Comparison of ENCODE assay signal across 9 mouse cellular contexts in genomic region chr15:78868826-78869233, GRCm38 (mm10). TPM values are rescaled to one million over a fixed set of nuclear protein-coding genes. Genes with fewer than 3 reads are reported as not detected.
DNase-seq lines count a peak whose midpoint lies in the region; ATAC-seq and TF ChIP-seq lines count a peak whose summit lies in the region.
"Had no signal": no experiment of that assay in that cellular context is flagged by ENCODE, and none has a peak within 500 bp of the region (broad histone marks: within the 10 kb centered on the region; RNA-seq: fewer than 3 reads in every experiment).

No protein-coding gene starts in this region.

- H3K9me3 ChIP-seq in forebrain, postnatal 0 days (ENCODE audit: low read length) = no peaks in the 10 kb centered on the region
- H3K9me3 ChIP-seq in liver, embryonic 13.5 days (replicated peaks) = no peaks in the 10 kb centered on the region

- H3K4me3 ChIP-seq in forebrain, postnatal 0 days (ENCODE audit: low read depth, low read length) = no peak overlapping the region
- no peak overlapping the region for H3K4me3 ChIP-seq in liver, embryonic 13.5 days (replicated peaks)

- TF ChIP-seq CTCF in forebrain, postnatal 0 days (IDR thresholded peaks at IDR 0.05; ENCODE audit: low read depth) = no peak

- no peaks in the 10 kb centered on the region for H3K36me3 ChIP-seq in forebrain, postnatal 0 days (ENCODE audit: insufficient read depth)
- no peaks in the 10 kb centered on the region for H3K36me3 ChIP-seq in liver, embryonic 13.5 days

- peak overlapping the region; percentile 37; the same call in 1 of the 2 replicates for H3K27ac ChIP-seq in forebrain, postnatal 0 days (ENCODE audit: low read depth, low read length)
- peak overlapping the region; percentile 29; the same call in 1 of the 2 replicates for H3K27ac ChIP-seq in liver, embryonic 13.5 days

- no peaks in the 10 kb centered on the region for H3K27me3 ChIP-seq in forebrain, postnatal 0 days (ENCODE audit: insufficient read depth, low read length)
- 0 out of 2 replicates have a peak, but pooled peaks cover 1% of the 10 kb centered on the region for H3K27me3 ChIP-seq in liver, embryonic 13.5 days

- no peak overlapping the region for H3K4me2 ChIP-seq in forebrain, postnatal 0 days (ENCODE audit: low read depth)
- H3K4me2 ChIP-seq in liver, embryonic 13.5 days = no peak overlapping the region

- 27% methylated on average over 7 of the region's 7 CpGs for whole genome bisulfite sequencing in forebrain, postnatal 0 days
- 82% methylated on average over 7 of the region's 7 CpGs for WGBS in liver, embryonic 13.5 days (ENCODE audit: insufficient replicate concordance)

- DNase-seq in embryo, embryonic 10 days (ENCODE audit: low spot score) = peak; percentile 37
- DNase-seq in embryo, embryonic 9.5 days (ENCODE audit: extremely low spot score) = no peak
- DNase-seq in 3134 (ENCODE audit: extremely low read depth, insufficient read length, low spot score) = peak; percentile 74
- no peak for DNase-seq in forebrain, postnatal 0 days
- no peak for DNase-seq in liver, embryonic 13.5 days
- no peak for DNase-seq in urinary bladder, postnatal 14 days (ENCODE audit: low spot score)
- no peak for DNase-seq in left cerebral cortex, adult 8-10 months (ENCODE audit: low spot score in 2 of 2)
- DNase-seq: adrenal gland, postnatal 25 days had no signal

- peak; percentile 67 for ATAC-seq in forebrain, postnatal 0 days
- ATAC-seq in liver, embryonic 13.5 days (ENCODE audit: low read depth) = no peak
- no peak for ATAC-seq in inflammation-experienced regulatory T-cells, adult 6 months

- no peak overlapping the region for H3K9ac ChIP-seq in forebrain, postnatal 0 days
- H3K9ac ChIP-seq in liver, embryonic 13.5 days = no peak overlapping the region

- no peaks in the 10 kb centered on the region for H3K4me1 ChIP-seq in forebrain, postnatal 0 days (ENCODE audit: insufficient read depth)
- H3K4me1 ChIP-seq in liver, embryonic 13.5 days (replicated peaks) = 0 out of 2 replicates have a peak, but pooled peaks cover 10% of the 10 kb centered on the region

RNA-seq across cellular contexts. Expression of gene Gga1, which starts 8.2 kb away (rescaled TPM):
- total RNA-seq in forebrain, postnatal 0 days (2014; rRNA removed) = 37.0 and 42.9 TPM in 2 replicates
- 54.8 and 55.7 TPM in 2 replicates for polyA plus RNA-seq in forebrain, postnatal 0 days (2015; fragmentation: Nextera tagmentation; extraction: Ambion mirVana)
- polyA plus RNA-seq in liver, embryonic 13.5 days (2015; fragmentation: Nextera tagmentation; extraction: Ambion mirVana) = 20.7 and 23.7 TPM in 2 replicates
- 10 to 100 TPM; 11.9 to 22.5 (median 16.1) TPM for polyA plus RNA-seq in inflammation-experienced regulatory T-cells, adult 6 months (2017; shearing (Covaris generic))
- 10 to 100 TPM; 53.5 to 64.7 (median 57.6) TPM for total RNA-seq in left cerebral cortex, adult 8-10 months (2022)

RNA-seq across cellular contexts. Expression of gene Lgals2, which starts 13.5 kb away (rescaled TPM):
- total RNA-seq in forebrain, postnatal 0 days (2014; rRNA removed) = not detected in 2 replicates
- 0.52 TPM in 1 of 2 replicates, not detected in the other for polyA plus RNA-seq in forebrain, postnatal 0 days (2015; fragmentation: Nextera tagmentation; extraction: Ambion mirVana)
- polyA plus RNA-seq in liver, embryonic 13.5 days (2015; fragmentation: Nextera tagmentation; extraction: Ambion mirVana) = 10.0 and 13.7 TPM in 2 replicates
- polyA plus RNA-seq in inflammation-experienced regulatory T-cells, adult 6 months (2017; shearing (Covaris generic)) = not detected
- not detected for total RNA-seq in left cerebral cortex, adult 8-10 months (2022)
- total RNA-seq: adrenal gland, postnatal 25 days had no signal

RNA-seq across cellular contexts. Expression of gene Cdc42ep1, which starts 26.4 kb away (rescaled TPM):
- total RNA-seq in forebrain, postnatal 0 days (2014; rRNA removed) = 8.3 and 8.6 TPM in 2 replicates
- polyA plus RNA-seq in forebrain, postnatal 0 days (2015; fragmentation: Nextera tagmentation; extraction: Ambion mirVana) = 10.6 and 13.5 TPM in 2 replicates
- 9.5 and 10.8 TPM in 2 replicates for polyA plus RNA-seq in liver, embryonic 13.5 days (2015; fragmentation: Nextera tagmentation; extraction: Ambion mirVana)
- polyA plus RNA-seq in inflammation-experienced regulatory T-cells, adult 6 months (2017; shearing (Covaris generic)) = not detected
- total RNA-seq in left cerebral cortex, adult 8-10 months (2022) = 10 to 100 TPM; 16.8 to 22.9 (median 20.1) TPM

RNA-seq across cellular contexts. Expression of gene Gm49510, which starts 30.6 kb away (rescaled TPM):
- total RNA-seq in forebrain, postnatal 0 days (2014; rRNA removed) = not detected in 2 replicates
- polyA plus RNA-seq in forebrain, postnatal 0 days (2015; fragmentation: Nextera tagmentation; extraction: Ambion mirVana) = not detected in 2 replicates
- 0.15 and 0.16 TPM in 2 replicates for polyA plus RNA-seq in liver, embryonic 13.5 days (2015; fragmentation: Nextera tagmentation; extraction: Ambion mirVana)
- not detected for polyA plus RNA-seq in inflammation-experienced regulatory T-cells, adult 6 months (2017; shearing (Covaris generic))
- under 1 TPM in 2 of 4 experiments, not detected in 2; 0.36 to 0.46 TPM for total RNA-seq in left cerebral cortex, adult 8-10 months (2022)
- total RNA-seq: adrenal gland, postnatal 25 days had no signal

RNA-seq across cellular contexts. Expression of gene Sh3bp1, which starts 30.7 kb away (rescaled TPM):
- total RNA-seq in forebrain, postnatal 0 days (2014; rRNA removed) = 2.0 and 6.4 TPM in 2 replicates
- 3.3 and 4.3 TPM in 2 replicates for polyA plus RNA-seq in forebrain, postnatal 0 days (2015; fragmentation: Nextera tagmentation; extraction: Ambion mirVana)
- 17.7 and 22.2 TPM in 2 replicates for polyA plus RNA-seq in liver, embryonic 13.5 days (2015; fragmentation: Nextera tagmentation; extraction: Ambion mirVana)
- polyA plus RNA-seq in inflammation-experienced regulatory T-cells, adult 6 months (2017; shearing (Covaris generic)) = 10 to 100 TPM; 49.5 to 72.6 (median 52.6) TPM
- total RNA-seq in left cerebral cortex, adult 8-10 months (2022) = 10 to 100 TPM; 26.2 to 38.6 (median 32.2) TPM

Comparison
In these comparisons a context has a peak if more than half of its experiments do, and no peak if none do; other contexts are left out.
1. DNase-seq: peak in embryo, embryonic 10 days (single experiment) and 3134 (single experiment); none in embryo, embryonic 9.5 days (single experiment), forebrain, postnatal 0 days (single experiment), liver, embryonic 13.5 days (single experiment), urinary bladder, postnatal 14 days (single experiment) and left cerebral cortex, adult 8-10 months (0 of 2).
2. RNA of gene Cdc42ep1, which starts 26.4 kb away (polyA plus RNA-seq): 10.6 to 13.5 TPM in forebrain, postnatal 0 days and 9.5 to 10.8 TPM in liver, embryonic 13.5 days; not detected in inflammation-experienced regulatory T-cells, adult 6 months; every median in the first group is over 10 times any median in the second.